Mouse (Mus musculus) midbrain, embryonic 12.5 days (tissue): ENCODE measurements at regions not wholly inside any gene's neighbourhood (a gene's known extent, or its start where the extent isn't known, plus 50 kb on each side); places are given as distances from the start of the nearest gene placed in this dataset.

Source experiments
- ATAC-seq: fragments of 200-750 bp; cut with Nextera tagmentation; 2 replicates; pipeline ENCODE4 v1.8.0; 2017; ENCODE audit warnings: low read depth, moderate TSS enrichment, moderate library complexity; ENCODE audit not compliant: low FRiP score
- H3K27ac ChIP-seq: fragments of 300-500 bp; sonication (generic); replicated peaks from 2 replicates; pipeline ENCODE4 v1.5.1; 2016; ENCODE audit warnings: mild to moderate bottlenecking
- H3K27me3 ChIP-seq: fragments of 300-500 bp; sonication (generic); 2 replicates; pipeline ENCODE4 v1.6.1; 2016; ENCODE audit warnings: mild to moderate bottlenecking
- H3K36me3 ChIP-seq: fragments of 300-500 bp; sonication (generic); 2 replicates; pipeline ENCODE4 v1.6.1; 2016
- H3K4me1 ChIP-seq: fragments of 300-500 bp; sonication (generic); 2 replicates; pipeline ENCODE4 v1.6.1; 2016
- H3K4me2 ChIP-seq: fragments of 300-500 bp; sonication (generic); replicated peaks from 2 replicates; pipeline ENCODE4 v1.6.1; 2016; ENCODE audit warnings: mild to moderate bottlenecking, moderate library complexity
- H3K4me3 ChIP-seq: fragments of 300-500 bp; sonication (generic); 2 replicates; pipeline ENCODE4 v1.5.1; 2016; ENCODE audit warnings: mild to moderate bottlenecking
- H3K9ac ChIP-seq: fragments of 300-500 bp; sonication (generic); replicated peaks from 2 replicates; pipeline ENCODE4 v1.6.1; 2016; ENCODE audit warnings: mild to moderate bottlenecking, moderate library complexity
- H3K9me3 ChIP-seq: fragments of 300-500 bp; sonication (generic); 2 replicates; pipeline ENCODE4 v1.6.1; 2016; ENCODE audit warnings: mild to moderate bottlenecking
- WGBS: fragments of 180-500 bp; shearing (Covaris S2); methylation state at CpG from one replicate; pipeline ENCODE4 v1.1.7; 2016; 5-methylcytosine and 5-hydroxymethylcytosine counted together

DNA sequence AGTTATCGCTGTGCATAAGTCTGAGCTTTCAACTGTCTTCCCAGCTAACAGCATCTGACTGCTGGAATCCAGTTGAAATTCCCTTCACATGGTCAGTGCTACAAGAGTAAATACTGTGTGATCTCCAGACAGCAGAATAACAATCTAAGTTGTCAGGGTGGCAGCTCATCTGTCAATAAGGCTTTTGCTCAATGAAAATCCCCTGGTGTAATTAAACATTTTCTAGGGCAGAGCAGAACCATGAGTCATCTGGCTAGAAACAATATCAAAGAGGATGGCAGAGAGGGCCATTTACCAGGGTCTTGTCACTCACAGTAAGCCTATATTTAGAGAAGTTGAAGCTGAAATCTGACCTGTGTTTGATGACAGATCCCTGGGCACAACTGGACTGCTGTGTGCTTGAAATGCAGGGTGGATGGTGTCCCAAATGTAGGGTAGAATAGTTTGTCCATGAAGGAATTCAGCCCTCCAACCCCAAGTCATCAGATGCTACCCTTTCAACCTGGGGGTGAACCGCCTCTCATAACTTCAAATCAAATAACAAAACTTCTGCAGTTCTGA is 675.8 kb upstream of the Acvr2a start:
- Histone ChIP-seq H3K36me3 (no peaks in the 10 kb centered on the region), H3K4me1 (no peaks in the 10 kb centered on the region), H3K9me3 (no peaks in the 10 kb centered on the region), H3K27ac (no peak overlapping the region), H3K27me3 (no peaks in the 10 kb centered on the region), H3K4me3 (no peak overlapping the region), H3K4me2 (no peak overlapping the region), H3K9ac (no peak overlapping the region)
- whole genome bisulfite sequencing, result 89% methylated on average over 2 of the region's 2 CpGs
- ATAC-seq, result no peak

DNA sequence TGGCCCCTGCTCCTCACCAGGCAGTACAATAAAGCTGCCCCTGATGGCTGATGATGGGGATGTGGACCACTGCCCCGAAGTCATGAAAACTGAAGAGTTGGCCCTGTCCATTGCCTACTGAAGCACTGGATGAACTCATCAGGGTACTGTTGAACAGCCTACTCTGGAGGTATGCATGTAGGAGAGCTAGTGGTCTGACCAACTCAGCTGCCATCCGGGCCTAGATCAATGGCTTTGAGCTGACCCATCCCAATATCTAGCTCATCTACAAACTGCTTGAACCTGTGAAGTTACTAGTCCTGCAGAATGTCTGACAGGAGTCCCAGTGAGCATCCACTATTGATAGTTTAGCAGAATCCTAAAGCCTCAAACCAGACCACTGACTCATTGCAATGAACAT is 672.6 kb upstream of the Acvr2a start:
- H3K4me1 ChIP-seq, result no peaks in the 10 kb centered on the region
- WGBS, result 97% methylated on average over 2 of the region's 2 CpGs
- no peak overlapping the region for H3K9ac ChIP-seq

DNA sequence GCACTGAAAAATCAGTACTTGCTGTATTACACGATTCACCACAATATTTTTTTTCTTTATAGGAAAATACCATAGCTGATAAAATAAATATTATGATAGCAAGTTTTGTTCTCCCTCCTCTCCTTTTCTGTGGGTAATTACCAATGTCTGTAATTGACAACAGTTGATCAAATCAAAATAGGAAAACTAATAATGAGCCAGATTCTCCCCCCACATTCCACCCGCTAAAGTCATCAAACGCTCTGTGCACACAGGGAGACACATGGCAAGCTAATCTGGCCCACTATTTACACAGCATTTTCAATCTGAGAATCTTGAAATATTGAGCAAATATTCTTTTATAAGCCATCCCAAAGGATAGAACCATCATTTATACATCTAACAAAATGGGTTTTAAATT is 659.2 kb upstream of the Acvr2a start:
- Histone ChIP-seq H3K27ac (no peak overlapping the region), H3K4me1 (no peaks in the 10 kb centered on the region), H3K9ac (no peak overlapping the region), H3K4me2 (no peak overlapping the region), H3K9me3 (no peaks in the 10 kb centered on the region), H3K4me3 (no peak overlapping the region), H3K27me3 (no peaks in the 10 kb centered on the region), H3K36me3 (no peaks in the 10 kb centered on the region)
- 80% methylated on average over 3 of the region's 3 CpGs for WGBS
- no peak for ATAC-seq

More for the DNA sequence above, 672.6 kb upstream of the Acvr2a start:
- no peaks in the 10 kb centered on the region for H3K9me3 ChIP-seq
- no peak overlapping the region for H3K4me2 ChIP-seq
- no peaks in the 10 kb centered on the region for H3K27me3 ChIP-seq
- H3K27ac ChIP-seq, result no peak overlapping the region
- ATAC-seq, result no peak
- H3K4me3 ChIP-seq, result no peak overlapping the region
- H3K36me3 ChIP-seq, result no peaks in the 10 kb centered on the region

DNA sequence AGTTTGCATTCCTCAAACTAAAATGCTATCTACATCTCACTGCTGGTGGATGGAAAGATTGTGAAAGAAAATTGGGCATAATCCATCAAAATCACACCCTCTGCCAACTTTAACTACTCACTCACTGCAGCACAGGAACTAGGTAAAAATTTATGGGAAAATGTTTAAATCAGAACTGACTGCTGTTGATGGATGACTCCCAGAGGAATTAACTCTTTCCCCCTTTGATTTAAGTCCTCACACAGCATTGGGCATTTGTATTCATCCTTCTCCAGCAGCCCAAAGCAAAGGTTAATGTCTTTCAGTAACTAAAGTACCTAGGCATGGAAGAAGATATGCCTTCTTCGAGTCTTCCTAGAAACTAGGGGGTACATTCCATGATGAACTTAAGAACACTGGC is 641.3 kb upstream of the Acvr2a start:
- Histone ChIP-seq H3K4me2 (no peak overlapping the region), H3K9ac (no peak overlapping the region), H3K36me3 (no peaks in the 10 kb centered on the region), H3K4me3 (no peak overlapping the region), H3K4me1 (no peaks in the 10 kb centered on the region), H3K27me3 (no peaks in the 10 kb centered on the region), H3K27ac (no peak overlapping the region), H3K9me3 (no peaks in the 10 kb centered on the region)
- no peak for ATAC-seq
- WGBS, result 86% methylated on average over 1 of the region's 1 CpGs

DNA sequence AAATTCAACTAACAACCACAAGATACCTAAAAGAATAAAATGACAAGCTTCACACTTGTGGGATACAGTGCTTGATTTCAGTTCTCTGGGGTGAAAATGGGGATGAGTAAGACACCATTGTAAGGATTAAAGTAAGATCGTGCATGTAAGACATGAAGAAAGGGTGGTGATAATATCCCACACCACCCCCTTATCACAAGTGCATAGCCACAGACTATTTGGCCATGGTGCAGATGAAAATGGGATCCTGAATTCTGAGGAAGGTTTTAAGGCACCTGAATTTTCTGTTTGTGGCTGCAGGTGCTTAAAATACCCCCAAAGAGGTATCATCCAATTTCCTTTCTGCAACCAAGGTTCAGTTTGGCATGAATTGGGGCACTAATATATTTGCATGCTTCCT is 627.7 kb upstream of the Acvr2a start:
- H3K9me3 ChIP-seq, result no peaks in the 10 kb centered on the region
- ATAC-seq, result no peak

DNA sequence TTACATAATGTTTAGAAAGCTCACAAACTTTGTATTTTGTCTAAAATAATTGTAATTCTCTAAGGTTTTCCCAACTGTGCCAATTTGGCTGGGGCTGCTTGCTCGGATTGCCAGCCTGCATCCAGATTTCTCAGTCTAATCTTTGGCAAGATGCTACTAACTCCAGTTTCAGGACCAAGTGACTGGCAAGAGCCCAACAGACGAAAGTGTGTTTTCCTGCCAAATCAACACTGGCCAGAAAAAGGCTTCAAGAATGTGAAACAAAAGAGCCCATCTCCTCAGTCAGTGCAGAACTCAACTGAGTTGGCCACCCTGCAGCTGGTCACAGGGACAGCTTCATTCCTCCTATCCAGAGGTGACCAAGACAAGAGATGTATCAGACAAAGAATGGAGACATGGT is 627.3 kb upstream of the Acvr2a start:
- ATAC-seq, result no peak

More for the DNA sequence above, 627.7 kb upstream of the Acvr2a start:
- H3K4me3 ChIP-seq, result no peak overlapping the region
- no peak overlapping the region for H3K9ac ChIP-seq
- 86% methylated on average over 1 of the region's 1 CpGs for WGBS
- H3K4me1 ChIP-seq, result no peaks in the 10 kb centered on the region
- no peak overlapping the region for H3K27ac ChIP-seq
- no peak overlapping the region for H3K4me2 ChIP-seq
- no peaks in the 10 kb centered on the region for H3K27me3 ChIP-seq
- no peaks in the 10 kb centered on the region for H3K36me3 ChIP-seq

DNA sequence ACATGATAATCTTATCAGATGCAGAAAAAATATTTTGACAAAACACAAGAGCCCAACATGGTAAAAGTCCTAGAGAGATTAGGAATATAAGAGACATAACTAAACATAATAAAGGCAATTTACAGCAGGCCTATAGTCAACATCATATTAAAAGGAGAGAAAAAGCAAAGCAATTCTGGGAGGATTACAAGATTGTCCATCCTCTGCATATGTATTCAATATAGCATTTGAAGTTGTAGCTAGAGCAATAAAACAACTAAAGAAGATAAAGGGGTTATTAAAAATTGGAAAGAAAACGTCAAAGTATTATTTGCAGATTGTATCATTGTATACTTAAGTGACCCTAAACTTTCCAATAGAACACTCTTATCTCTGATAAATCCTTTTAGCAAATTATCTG is 602.1 kb upstream of the Acvr2a start:
- ATAC-seq, result no peak
- H3K27ac ChIP-seq, result no peak overlapping the region
- no peaks in the 10 kb centered on the region for H3K27me3 ChIP-seq

More for the DNA sequence above, 627.3 kb upstream of the Acvr2a start:
- no peaks in the 10 kb centered on the region for H3K36me3 ChIP-seq
- 74% methylated on average over 2 of the region's 2 CpGs for WGBS
- H3K4me3 ChIP-seq, result no peak overlapping the region
- H3K4me2 ChIP-seq, result no peak overlapping the region
- H3K9me3 ChIP-seq, result no peaks in the 10 kb centered on the region
- H3K9ac ChIP-seq, result no peak overlapping the region
- no peaks in the 10 kb centered on the region for H3K4me1 ChIP-seq
- no peaks in the 10 kb centered on the region for H3K27me3 ChIP-seq
- no peak overlapping the region for H3K27ac ChIP-seq

DNA sequence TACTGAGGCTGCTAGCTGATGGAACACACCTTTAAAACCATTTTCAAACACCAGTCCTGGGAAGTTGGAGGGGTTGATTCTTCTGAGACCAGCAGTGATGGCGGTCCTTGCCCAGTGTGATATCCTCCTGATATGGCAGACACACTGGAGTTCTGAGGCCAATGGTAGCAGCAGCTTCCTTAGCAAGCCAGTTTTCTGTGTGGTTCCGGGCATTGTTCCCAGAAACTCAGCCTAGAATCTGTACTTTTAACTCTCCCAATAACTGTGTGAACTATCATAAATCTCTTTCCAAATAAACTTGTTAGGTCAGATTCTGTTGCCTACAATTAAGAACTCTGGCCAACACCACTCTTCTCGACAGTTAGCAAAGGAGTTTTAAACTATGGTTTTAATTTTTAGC is 593.1 kb upstream of the Acvr2a start:
- 88% methylated on average over 3 of the region's 3 CpGs for WGBS
- no peaks in the 10 kb centered on the region for H3K4me1 ChIP-seq
- no peak for ATAC-seq

More for the DNA sequence above, 602.1 kb upstream of the Acvr2a start:
- Histone ChIP-seq H3K4me3 (no peak overlapping the region), H3K36me3 (no peaks in the 10 kb centered on the region), H3K9me3 (no peaks in the 10 kb centered on the region), H3K4me1 (no peaks in the 10 kb centered on the region), H3K9ac (no peak overlapping the region), H3K4me2 (no peak overlapping the region)
- WGBS, result 80% methylated on average over 1 of the region's 1 CpGs

DNA sequence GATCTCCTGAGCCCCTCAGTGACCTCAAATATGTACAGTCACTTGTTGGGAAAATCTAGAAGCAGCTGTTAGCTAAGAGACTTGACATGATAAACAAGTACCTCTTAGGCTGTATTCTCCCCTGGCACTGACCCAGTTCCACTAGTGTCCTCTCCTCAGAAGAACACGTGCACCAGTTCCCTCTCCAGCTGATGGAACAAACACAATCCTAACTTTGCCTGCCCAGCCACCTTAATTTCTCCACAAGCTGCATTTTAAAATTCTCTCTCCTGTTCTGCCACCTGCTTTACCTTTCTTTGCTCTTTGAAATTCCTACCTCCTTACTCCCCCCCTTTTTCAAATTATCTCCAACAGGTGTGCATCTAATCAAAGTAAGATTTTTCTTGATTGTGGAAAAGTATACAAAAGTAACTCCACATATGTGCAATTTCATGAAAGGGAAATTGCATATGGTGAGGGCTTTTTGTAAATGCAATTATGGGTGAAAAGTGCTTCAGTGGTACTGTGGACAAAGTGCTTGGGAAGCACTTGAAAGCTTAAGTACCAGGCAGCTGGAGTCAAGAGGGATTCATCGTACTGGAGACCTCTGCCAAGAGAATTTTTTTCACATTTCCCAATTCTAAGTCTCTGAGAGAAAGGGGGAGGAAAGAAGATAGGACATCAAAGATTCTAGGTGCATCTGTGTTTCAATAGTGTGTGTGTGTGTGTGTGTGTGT is 590.7 kb upstream of the Acvr2a start:
- no peak overlapping the region for H3K9ac ChIP-seq

More for the DNA sequence above, 593.1 kb upstream of the Acvr2a start:
- no peak overlapping the region for H3K4me2 ChIP-seq
- H3K4me3 ChIP-seq, result no peak overlapping the region
- H3K36me3 ChIP-seq, result no peaks in the 10 kb centered on the region
- no peaks in the 10 kb centered on the region for H3K27me3 ChIP-seq
- no peak overlapping the region for H3K27ac ChIP-seq
- no peak overlapping the region for H3K9ac ChIP-seq
- no peaks in the 10 kb centered on the region for H3K9me3 ChIP-seq

DNA sequence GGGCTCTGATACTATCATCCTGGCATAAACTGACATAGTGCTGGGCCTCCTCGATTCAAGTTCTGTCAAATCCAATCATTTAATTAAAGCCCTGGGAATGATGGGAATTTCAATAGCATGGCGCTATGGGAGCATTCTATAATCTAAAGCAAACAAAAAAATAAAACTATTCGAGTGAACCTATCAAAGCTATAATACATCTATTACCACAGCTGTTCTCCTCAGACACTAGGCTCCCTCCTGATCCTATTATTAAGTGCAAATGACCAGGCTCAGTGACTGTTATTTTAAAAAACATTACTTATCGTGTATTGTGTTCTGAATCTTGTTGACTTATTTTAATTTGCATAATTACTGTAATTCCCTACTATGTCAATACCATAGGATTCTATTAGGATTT is 563.7 kb upstream of the Acvr2a start:
- Histone ChIP-seq H3K4me2 (no peak overlapping the region), H3K4me1 (no peaks in the 10 kb centered on the region), H3K27me3 (no peaks in the 10 kb centered on the region), H3K9ac (no peak overlapping the region), H3K36me3 (no peaks in the 10 kb centered on the region), H3K9me3 (no peaks in the 10 kb centered on the region), H3K4me3 (no peak overlapping the region), H3K27ac (no peak overlapping the region)
- 64% methylated on average over 4 of the region's 4 CpGs for WGBS
- no peak for ATAC-seq

More for the DNA sequence above, 590.7 kb upstream of the Acvr2a start:
- Histone ChIP-seq H3K4me2 (no peak overlapping the region), H3K27me3 (no peaks in the 10 kb centered on the region), H3K4me3 (no peak overlapping the region), H3K4me1 (no peaks in the 10 kb centered on the region), H3K9me3 (no peaks in the 10 kb centered on the region), H3K36me3 (no peaks in the 10 kb centered on the region), H3K27ac (no peak overlapping the region)
- ATAC-seq, result no peak
- 89% methylated on average over 2 of the region's 2 CpGs for WGBS

DNA sequence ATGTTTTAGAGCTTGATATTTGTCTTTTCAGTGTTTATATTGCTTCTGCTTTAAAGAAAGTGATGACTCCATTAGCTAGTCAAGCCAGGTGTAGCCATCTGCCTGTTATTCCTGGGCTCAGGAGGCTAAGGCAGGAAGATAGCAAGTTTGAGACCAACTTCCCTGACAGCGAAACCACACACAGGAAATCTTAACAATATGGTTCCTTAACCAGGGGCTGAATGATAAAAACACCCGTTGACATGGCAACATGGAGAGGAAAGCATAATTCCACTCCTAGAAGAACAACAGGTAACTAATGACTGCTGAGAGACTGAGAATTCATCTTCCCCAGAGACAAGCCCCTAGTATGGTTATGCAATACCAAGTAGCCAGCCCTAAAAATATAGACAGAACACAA is 553.6 kb upstream of the Acvr2a start:
- Histone ChIP-seq H3K9ac (no peak overlapping the region), H3K4me3 (no peak overlapping the region), H3K4me1 (no peaks in the 10 kb centered on the region), H3K4me2 (no peak overlapping the region), H3K27ac (no peak overlapping the region), H3K9me3 (no peaks in the 10 kb centered on the region), H3K27me3 (no peaks in the 10 kb centered on the region), H3K36me3 (no peaks in the 10 kb centered on the region)
- WGBS, result 77% methylated on average over 2 of the region's 2 CpGs
- ATAC-seq, result no peak
